Mouse (Mus musculus) urinary bladder, adult 2 months (tissue): ENCODE measurements around the gene Ccdc187. TPM values are rescaled to one million over a fixed set of nuclear protein-coding genes. Genes with fewer than 3 reads are reported as not detected.

Experiments used
- DNase-seq: peaks from one replicate; pipeline ENCODE4 v3.0.0; 2022; ENCODE audit warnings: low spot score
- polyA plus RNA-seq: library from polyadenylated mRNA; depleted of rRNA; stranded (reverse); fragments of >200 nt; gene quantifications from 2 replicates; pipeline ENCODE4 v1.2.3, GENCODE M21; 2012

Ccdc187 gene
- polyA plus RNA-seq, 1 experiment: 1.0 TPM

- no peak for DNase-seq
Observed at GRCm38 (mm10) chr2:26316576-26317246, 22.4 kb upstream of the Ccdc187 start.

DNA sequence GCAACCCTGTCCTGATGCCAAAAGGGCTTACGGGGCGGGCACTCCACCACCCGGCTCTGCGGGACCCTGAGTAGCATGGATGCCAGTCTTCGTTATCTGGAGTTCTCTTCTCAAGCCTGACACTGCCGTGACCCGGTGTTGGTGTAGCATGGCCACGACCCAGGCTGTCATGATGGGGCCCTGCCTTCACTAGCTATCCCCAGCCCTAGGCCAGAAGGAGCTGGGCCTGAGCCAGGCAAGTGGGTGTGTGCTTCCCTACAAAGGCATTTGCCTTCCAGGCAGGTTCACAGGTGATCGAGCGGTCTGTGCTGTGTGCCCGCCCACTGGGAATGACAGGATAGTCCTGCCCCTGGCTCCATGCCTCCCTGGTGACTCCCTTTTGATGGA lies 21.6 kb upstream of the Ccdc187 start:
- DNase-seq: no peak

- peak; percentile 68 for DNase-seq
Observed at GRCm38 (mm10) chr2:26315072-26315924, 20.9 kb upstream of the Ccdc187 start, which contains the start of gene Gpsm1. TSS of gene Gpsm1 (plus strand) at chr2:26315515.

DNA sequence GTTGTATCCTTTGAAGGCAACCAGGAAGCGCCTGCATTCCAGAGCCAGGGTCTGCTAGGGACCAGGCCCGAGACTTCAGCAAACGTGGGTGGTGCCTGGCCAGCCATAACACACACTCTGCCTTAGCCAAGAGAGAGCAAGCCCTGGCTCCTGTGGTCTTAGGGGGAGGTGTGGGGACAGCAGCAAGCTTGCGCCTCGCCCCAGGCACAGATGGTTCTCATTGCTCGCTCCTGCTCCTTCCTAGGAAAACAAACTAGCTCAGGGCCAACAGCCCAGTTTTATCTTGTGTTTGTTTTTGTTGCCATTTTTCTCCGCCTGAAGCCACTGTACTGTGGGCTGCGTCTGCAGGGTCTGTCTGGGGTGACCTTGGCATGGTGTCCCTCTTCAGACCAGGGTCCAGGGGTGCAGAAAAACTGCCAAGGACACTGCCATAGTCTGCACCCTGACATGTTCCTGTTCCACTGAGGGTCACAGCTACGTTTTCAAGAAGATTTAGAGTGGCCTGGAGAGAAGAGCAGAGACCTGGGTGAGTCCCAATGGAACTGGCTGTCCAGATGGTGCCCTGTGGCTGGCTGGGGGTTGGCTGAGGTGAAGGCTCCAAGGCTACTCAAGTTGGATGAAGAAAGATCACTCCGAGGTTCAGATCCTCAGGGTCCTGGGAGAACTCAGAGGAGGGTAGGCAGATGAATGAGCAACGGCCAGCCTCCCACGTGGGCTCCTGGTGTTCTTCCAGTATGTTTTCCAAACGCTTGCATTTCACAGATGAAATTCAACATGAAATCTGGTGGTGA lies 20.1 kb upstream of the Ccdc187 start:
- no peak for DNase-seq

DNA sequence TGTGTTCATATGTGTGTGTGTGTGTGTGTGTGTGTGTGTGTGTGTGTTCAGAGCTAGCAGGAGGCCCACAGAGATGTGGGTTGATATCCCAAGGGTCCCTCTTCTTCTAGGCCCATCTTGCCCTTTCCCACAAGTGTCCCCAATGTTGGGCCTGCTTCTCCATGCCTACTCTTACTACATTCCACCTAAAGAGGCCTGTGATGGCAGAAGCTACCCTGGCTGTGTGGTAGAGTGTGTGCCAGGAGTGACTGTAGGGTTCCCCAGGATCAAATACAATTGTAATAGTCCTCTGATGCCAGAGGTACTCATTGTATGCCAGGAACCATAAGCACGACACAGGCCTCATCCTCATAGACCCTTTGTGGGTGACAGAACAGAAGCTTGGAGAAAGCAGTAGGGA lies 19.0 kb upstream of the Ccdc187 start:
- no peak for DNase-seq

DNA sequence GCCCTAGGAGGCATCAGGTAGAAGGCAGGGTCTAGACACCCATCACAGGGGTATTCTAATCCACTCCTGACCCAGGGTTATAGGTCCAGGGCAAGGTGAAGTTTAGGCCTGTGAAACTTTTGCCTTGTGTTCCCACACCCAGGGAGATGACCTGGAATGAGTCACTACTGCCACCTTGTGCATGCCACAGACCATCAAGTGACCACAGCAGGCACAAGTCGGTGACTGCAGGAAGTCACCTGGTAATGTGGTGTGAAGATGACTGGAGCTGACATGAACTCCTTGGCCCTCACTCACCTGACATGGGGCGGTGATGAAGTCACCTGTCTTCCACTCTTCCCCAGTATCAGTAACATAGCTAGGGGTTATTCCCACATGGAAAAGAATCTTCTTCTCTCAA lies 18.5 kb upstream of the Ccdc187 start:
- no peak for DNase-seq

- DNase-seq: no peak
Observed at GRCm38 (mm10) chr2:26311936-26312335, 17.6 kb upstream of the Ccdc187 start.

GRCm38 (mm10) chr2:26309739-26310138 lies 15.4 kb upstream of the Ccdc187 start:
- no peak for DNase-seq

DNA sequence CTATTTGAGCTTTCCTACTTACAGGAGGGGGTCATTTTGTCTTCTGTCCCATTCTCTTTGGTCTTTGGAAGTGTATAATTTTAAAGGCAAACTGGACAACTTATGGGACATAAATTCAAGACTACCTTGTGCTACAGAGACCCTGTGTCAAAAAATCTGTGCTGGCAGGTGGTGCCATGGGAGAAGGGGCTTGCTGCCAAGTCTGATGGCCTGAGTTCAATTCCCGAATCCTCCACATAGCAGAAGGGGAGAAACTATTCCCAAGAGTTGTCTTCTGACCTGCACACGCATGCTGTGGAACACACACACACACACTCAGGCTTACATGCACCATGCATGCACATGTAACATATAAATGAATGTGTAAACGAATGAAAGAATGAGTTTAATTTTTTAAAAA lies 12.3 kb upstream of the Ccdc187 start:
- no peak for DNase-seq

GRCm38 (mm10) chr2:26305555-26305954 lies 11.2 kb upstream of the Ccdc187 start:
- DNase-seq: no peak

GRCm38 (mm10) chr2:26304711-26305110 lies 10.4 kb upstream of the Ccdc187 start:
- no peak for DNase-seq

- no peak for DNase-seq
Observed at GRCm38 (mm10) chr2:26302005-26302503, 7.7 kb upstream of the Ccdc187 start.

GRCm38 (mm10) chr2:26300808-26301174 lies 6.4 kb upstream of the Ccdc187 start:
- DNase-seq: peak; percentile 69

DNA sequence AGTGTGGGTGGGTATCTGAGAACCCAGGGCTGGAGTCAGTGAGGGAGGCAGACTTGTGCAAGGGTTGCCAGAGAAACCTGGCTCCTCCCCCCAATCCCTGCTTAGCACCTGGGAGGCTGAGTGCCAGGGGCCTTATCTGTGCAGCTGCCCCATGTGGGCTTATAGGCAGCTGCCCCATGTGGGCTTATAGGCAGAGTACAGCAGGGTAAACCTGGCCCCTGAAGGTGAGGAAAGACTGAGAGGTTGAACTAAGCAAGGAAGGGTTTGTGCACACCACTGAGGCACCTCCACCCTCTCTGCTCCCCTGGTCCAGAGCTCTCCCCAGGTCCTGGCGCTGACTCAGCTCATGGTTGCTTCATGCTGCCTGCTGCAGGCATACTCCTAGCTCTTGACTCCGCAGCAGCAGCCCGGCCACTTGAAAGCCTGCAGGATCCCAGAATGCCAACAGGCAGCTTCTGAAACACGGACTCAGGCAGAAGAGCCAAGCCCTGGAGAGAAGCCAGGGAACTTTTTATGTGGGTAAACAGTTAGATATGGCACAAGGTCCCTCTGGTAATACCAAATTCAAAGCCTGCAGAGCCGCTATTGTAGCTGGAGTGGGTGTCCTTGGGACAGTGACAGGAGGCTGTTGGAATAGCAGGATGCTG lies 5.9 kb upstream of the Ccdc187 start:
- no peak for DNase-seq

- DNase-seq: no peak
Observed at GRCm38 (mm10) chr2:26299336-26299735, 5.0 kb upstream of the Ccdc187 start.

GRCm38 (mm10) chr2:26298856-26299230 lies 4.5 kb upstream of the Ccdc187 start:
- no peak for DNase-seq

DNA sequence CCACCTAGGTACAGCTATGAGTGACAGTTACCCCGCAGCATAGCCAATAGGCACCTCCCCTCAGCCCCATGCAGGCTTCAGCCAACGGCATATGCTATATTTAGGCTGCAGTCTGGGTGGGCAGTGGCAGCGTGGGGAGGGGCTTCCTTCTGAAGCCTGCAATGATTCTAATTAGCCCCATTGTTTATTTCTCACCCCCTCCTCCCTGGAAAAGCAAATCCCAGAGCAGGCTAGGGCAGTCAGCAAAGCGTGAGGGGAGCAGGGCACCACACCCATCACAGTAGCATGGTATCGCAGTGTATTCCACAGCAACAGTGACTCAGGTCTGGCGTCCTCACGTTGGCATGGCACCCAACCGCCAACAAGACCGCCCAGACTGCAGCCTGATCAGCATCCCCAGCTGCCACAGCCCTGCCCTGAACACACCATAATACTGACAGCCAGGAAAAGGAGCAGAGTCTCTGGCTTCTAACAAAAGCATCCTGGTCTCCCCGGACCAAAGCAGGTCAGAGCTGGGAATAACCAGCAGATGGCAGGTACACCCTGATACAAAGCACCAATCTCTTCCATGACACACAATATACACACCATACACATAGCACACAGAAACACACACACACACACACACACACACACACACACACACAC lies 4.0 kb upstream of the Ccdc187 start:
- no peak for DNase-seq

DNA sequence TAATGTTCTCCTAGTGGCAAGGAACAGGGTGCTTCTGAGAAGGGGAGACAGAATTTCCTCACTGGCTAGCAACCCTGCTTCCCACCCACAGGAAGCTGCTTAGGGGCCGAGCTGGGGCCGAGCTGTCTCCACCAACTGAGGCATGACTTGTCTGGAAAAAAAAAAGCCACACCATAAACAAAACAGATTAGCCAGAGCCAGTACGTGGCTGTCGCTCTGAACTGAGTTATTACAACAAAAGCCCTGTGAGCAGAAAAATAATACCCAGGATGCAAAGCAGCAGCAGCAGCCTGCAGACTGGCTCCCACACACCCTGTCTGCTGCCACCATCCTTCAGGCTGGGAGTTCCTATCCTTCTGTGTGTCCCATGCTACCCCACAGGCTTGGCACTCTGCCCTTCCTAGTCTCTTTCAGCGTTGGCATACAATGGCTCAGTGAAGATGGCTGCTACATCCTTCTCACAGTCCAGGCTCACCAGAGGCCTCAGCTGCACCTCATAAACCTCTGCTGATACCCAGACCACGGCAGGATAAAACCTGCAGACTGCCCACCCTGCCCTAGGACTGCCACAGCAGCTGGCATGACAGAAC lies 2.3 kb upstream of the Ccdc187 start:
- no peak for DNase-seq

GRCm38 (mm10) chr2:26290133-26290532 lies 4.2 kb downstream of the Ccdc187 start:
- DNase-seq: no peak

GRCm38 (mm10) chr2:26286391-26286790 lies 8.0 kb downstream of the Ccdc187 start:
- no peak for DNase-seq

DNA sequence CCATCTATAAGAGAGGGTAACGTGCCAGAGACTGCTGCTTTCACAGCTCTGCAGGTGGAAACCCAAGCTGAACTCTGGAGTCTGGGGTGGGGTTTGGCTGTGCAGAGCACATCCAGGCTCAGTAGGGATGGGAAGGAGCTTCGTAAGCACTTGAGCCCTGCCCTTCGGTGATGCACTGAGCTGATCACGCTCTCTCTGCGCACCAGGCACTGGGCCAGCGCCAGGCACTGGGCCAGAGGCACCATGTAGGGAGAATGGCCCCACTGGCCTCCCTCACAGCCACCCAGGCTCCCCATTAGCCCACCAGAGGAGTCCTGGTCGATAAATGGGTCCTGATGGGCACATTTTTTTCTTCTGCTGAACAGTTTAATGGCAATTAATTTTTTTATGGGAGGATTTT lies 8.6 kb downstream of the Ccdc187 start:
- no peak for DNase-seq
